ENCODE assay signal across 26 mouse cellular contexts in the genomic region with DNA sequence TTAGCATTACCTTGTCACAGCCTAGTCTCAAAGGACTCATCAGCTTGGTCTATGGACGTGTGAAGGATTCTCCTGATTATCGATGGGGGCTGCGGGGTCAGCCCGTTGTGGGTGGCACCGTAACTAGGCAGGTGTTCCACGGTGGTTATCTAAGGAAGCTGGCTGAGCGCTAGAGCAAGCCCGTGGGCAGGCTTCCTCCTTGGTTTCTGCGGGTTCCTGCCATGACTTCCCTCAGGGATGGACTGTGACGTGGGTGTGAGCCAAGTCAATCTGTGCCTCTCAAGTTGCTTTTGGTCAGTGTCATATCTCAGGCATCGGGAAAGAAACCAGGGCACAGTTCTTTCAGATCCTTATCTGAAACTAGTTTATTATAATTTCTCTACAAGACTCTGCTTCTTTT. TPM values are rescaled to one million over a fixed set of nuclear protein-coding genes. Genes with fewer than 3 reads are reported as not detected.
DNase-seq lines count a peak whose midpoint lies in the region; ATAC-seq and TF ChIP-seq lines count a peak whose summit lies in the region.
"Had no signal": no experiment of that assay in that cellular context is flagged by ENCODE, and none has a peak within 500 bp of the region (broad histone marks: within the 10 kb centered on the region; RNA-seq: fewer than 3 reads in every experiment).

No protein-coding gene starts in this region.

- no peak overlapping the region for H3K9ac ChIP-seq in liver, adult 2 months (ENCODE audit: low read depth, low read length)
- no peak overlapping the region for H3K9ac ChIP-seq in hindbrain, embryonic 13.5 days
- H3K9ac ChIP-seq: forebrain, embryonic 15.5 days; limb, embryonic 12.5 days; liver, embryonic 13.5 days had no signal

- H3K79me2 ChIP-seq in liver, adult 2 months (ENCODE audit: control insufficient read depth, insufficient read depth, low read length), result peaks cover 32% of the 10 kb centered on the region; the same call in 1 of the 2 replicates

- H3K4me1 ChIP-seq in liver, adult 2 months (ENCODE audit: control insufficient read depth, insufficient read depth, low read length), result peaks cover 54% of the 10 kb centered on the region
- H3K4me1 ChIP-seq in hindbrain, embryonic 13.5 days (replicated peaks), result 0 out of 2 replicates have a peak, but pooled peaks cover 4% of the 10 kb centered on the region
- H3K4me1 ChIP-seq: forebrain, embryonic 15.5 days; limb, embryonic 12.5 days had no signal

- 50% methylated on average over 11 of the region's 11 CpGs for WGBS in liver, adult 2 months
- WGBS in hindbrain, embryonic 13.5 days, result 89% methylated on average over 11 of the region's 11 CpGs

- no peak overlapping the region for H3K4me2 ChIP-seq in hindbrain, embryonic 13.5 days
- H3K4me2 ChIP-seq: forebrain, embryonic 15.5 days; limb, embryonic 12.5 days; liver, embryonic 13.5 days; midbrain, embryonic 11.5 days had no signal

- no peak for TF ChIP-seq CTCF in liver, adult 2 months (IDR thresholded peaks at IDR 0.05; ENCODE audit: low read depth, low read length)

- peaks cover 3% of the 10 kb centered on the region for H3K36me3 ChIP-seq in liver, adult 2 months (ENCODE audit: control insufficient read depth, insufficient read depth, low read length)
- H3K36me3 ChIP-seq in hindbrain, embryonic 13.5 days, result peaks cover 38% of the 10 kb centered on the region

- H3K27me3 ChIP-seq in liver, adult 2 months (ENCODE audit: control insufficient read depth, insufficient read depth, low read length), result no peaks in the 10 kb centered on the region
- no peaks in the 10 kb centered on the region for H3K27me3 ChIP-seq in hindbrain, embryonic 13.5 days
- H3K27me3 ChIP-seq: forebrain, embryonic 15.5 days; limb, embryonic 12.5 days; liver, embryonic 13.5 days had no signal

- TF ChIP-seq POLR2A in liver, adult 2 months (IDR thresholded peaks at IDR 0.05; ENCODE audit: extremely low read depth, insufficient read depth, low read length), result no peak

- peak; percentile 35 to 42 for DNase-seq in cerebellum, postnatal 14 days
- DNase-seq in cerebellum, adult 8-10 months, result no peak
- peak; percentile 57 for DNase-seq in liver, adult 2 months (ENCODE audit: extremely low read depth, low read depth, low spot score)
- no peak for DNase-seq in liver
- DNase-seq in skeletal muscle tissue, adult 2 months (ENCODE audit: low read depth, low spot score), result peak; percentile 79
- DNase-seq: adrenal gland, postnatal 25 days; cerebellum, adult 11-12 months; gastrocnemius, postnatal 25 days; heart, postnatal 4 days; layer of hippocampus, postnatal 36 days; liver, embryonic 13.5 days; lung, adult 2 months; lung, postnatal 14 days; right cerebral cortex, postnatal 14 days; thymus, postnatal 36 days had no signal

- peak; percentile 74 to 78 for ATAC-seq in hematopoietic stem cell, adult 5-6 weeks (replicated peaks in 1 of 2; ENCODE audit: insufficient read depth in 1 of 2, low FRiP score in 2 of 2, low TSS enrichment in 1 of 2, low read depth in 1 of 2, poor library complexity in 2 of 2, severe bottlenecking in 2 of 2)
- ATAC-seq in hindbrain, embryonic 13.5 days (ENCODE audit: low FRiP score), result no peak
- no peak for ATAC-seq in activated CD4-positive, CD25-positive, alpha-beta regulatory T cell, adult 4 months
- ATAC-seq: CD4-positive, CD25-positive, alpha-beta regulatory T cell, adult 4 months; forebrain, embryonic 15.5 days; hindbrain, postnatal 0 days; intestine, embryonic 16.5 days had no signal

- H3K27ac ChIP-seq in liver, adult 2 months (replicated peaks; ENCODE audit: insufficient read depth, low read depth, low read length), result peak overlapping the region; percentile 97
- H3K27ac ChIP-seq in hindbrain, embryonic 13.5 days, result no peak overlapping the region
- H3K27ac ChIP-seq: embryonic facial prominence, embryonic 10.5 days; forebrain, embryonic 15.5 days; hindbrain, postnatal 0 days; layer of hippocampus, adult 2 months; limb, embryonic 12.5 days; liver, embryonic 13.5 days had no signal

- no peaks in the 10 kb centered on the region for H3K9me3 ChIP-seq in hindbrain, embryonic 13.5 days
- H3K9me3 ChIP-seq: embryonic facial prominence, embryonic 10.5 days; forebrain, embryonic 15.5 days; limb, embryonic 12.5 days; liver, embryonic 13.5 days had no signal

- no peak overlapping the region for H3K4me3 ChIP-seq in liver, adult 2 months (ENCODE audit: insufficient read depth, low read depth, low read length)
- H3K4me3 ChIP-seq in hindbrain, embryonic 13.5 days, result no peak overlapping the region
- H3K4me3 ChIP-seq: embryonic facial prominence, embryonic 10.5 days; forebrain, embryonic 15.5 days; layer of hippocampus, adult 2 months; limb, embryonic 12.5 days; liver, embryonic 13.5 days had no signal

RNA-seq across cellular contexts. Expression of gene Nadk, which starts 12.8 kb away (rescaled TPM):
- 163 and 201 TPM in 2 replicates for total RNA-seq in liver, adult 2 months (2014; rRNA removed)
- polyA plus RNA-seq in liver, adult 2 months (2012; rRNA removed), result 196 and 218 TPM in 2 replicates
- 37.9 and 72.3 TPM in 2 replicates for total RNA-seq in hematopoietic stem cell, adult 5-6 weeks (2017)
- polyA plus RNA-seq in hindbrain, embryonic 13.5 days (2015; fragmentation: Nextera tagmentation; extraction: Ambion mirVana), result 82.5 and 84.5 TPM in 2 replicates
- 10 to 100 TPM; 42.7 to 49.1 TPM for polyA plus RNA-seq in activated CD4-positive, CD25-positive, alpha-beta regulatory T cell, adult 4 months (2017; shearing (Covaris generic))

RNA-seq across cellular contexts. Expression of gene Slc35e2, which starts 26.3 kb away (rescaled TPM):
- 63.5 and 65.6 TPM in 2 replicates for total RNA-seq in liver, adult 2 months (2014; rRNA removed)
- polyA plus RNA-seq in liver, adult 2 months (2012; rRNA removed), result 18.5 and 19.8 TPM in 2 replicates
- 16.6 and 22.6 TPM in 2 replicates for total RNA-seq in hematopoietic stem cell, adult 5-6 weeks (2017)
- polyA plus RNA-seq in hindbrain, embryonic 13.5 days (2015; fragmentation: Nextera tagmentation; extraction: Ambion mirVana), result 15.1 and 15.9 TPM in 2 replicates
- 1 to 10 TPM; 6.2 to 8.3 TPM for polyA plus RNA-seq in activated CD4-positive, CD25-positive, alpha-beta regulatory T cell, adult 4 months (2017; shearing (Covaris generic))

RNA-seq across cellular contexts. Expression of gene Cdk11b, which starts 49.7 kb away (rescaled TPM):
- 8.5 and 11.2 TPM in 2 replicates for total RNA-seq in liver, adult 2 months (2014; rRNA removed)
- polyA plus RNA-seq in liver, adult 2 months (2012; rRNA removed), result 8.8 and 10.6 TPM in 2 replicates
- 75.7 and 107 TPM in 2 replicates for total RNA-seq in hematopoietic stem cell, adult 5-6 weeks (2017)
- polyA plus RNA-seq in hindbrain, embryonic 13.5 days (2015; fragmentation: Nextera tagmentation; extraction: Ambion mirVana), result 65.2 and 65.8 TPM in 2 replicates
- polyA plus RNA-seq in activated CD4-positive, CD25-positive, alpha-beta regulatory T cell, adult 4 months (2017; shearing (Covaris generic)), result 10 to 100 TPM; 74.7 to 99.8 TPM

Comparison
In these comparisons a context has a peak if more than half of its experiments do, and no peak if none do; other contexts are left out.
1. DNase-seq: peak in cerebellum, postnatal 14 days (2 of 2), liver, adult 2 months (single experiment) and skeletal muscle tissue, adult 2 months (single experiment); none in cerebellum, adult 8-10 months (single experiment) and liver (single experiment).
2. ATAC-seq: peak in hematopoietic stem cell, adult 5-6 weeks (2 of 2); none in hindbrain, embryonic 13.5 days (single experiment) and activated CD4-positive, CD25-positive, alpha-beta regulatory T cell, adult 4 months (single experiment).